Mouse (Mus musculus): ENCODE data around the gene Ncbp3.

Gene Ncbp3

DNA sequence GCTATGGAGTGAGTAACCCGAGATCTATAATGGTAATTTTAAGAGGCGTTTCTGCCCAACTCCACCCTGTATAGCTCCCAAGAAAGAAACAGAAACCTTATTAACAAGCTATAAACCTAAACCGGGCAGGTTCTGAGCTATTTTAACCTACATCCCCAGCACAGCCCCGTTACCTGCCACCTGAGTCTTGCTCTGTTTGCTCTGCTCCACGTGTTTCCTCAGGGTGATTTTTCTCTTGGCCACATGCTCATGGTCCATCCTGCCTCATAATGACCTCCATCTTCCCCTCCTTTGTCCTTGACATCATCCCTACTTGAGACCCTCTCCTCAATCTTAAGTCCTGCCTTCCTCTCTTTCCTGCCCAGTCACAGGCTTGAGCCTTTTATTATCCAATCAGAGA, 86.6 kb downstream of the Ncbp3 start:
- DNase-seq (ENCODE audit: inconsistent age in 2 of 2, low spot score in 1 of 2), result no peak

DNA sequence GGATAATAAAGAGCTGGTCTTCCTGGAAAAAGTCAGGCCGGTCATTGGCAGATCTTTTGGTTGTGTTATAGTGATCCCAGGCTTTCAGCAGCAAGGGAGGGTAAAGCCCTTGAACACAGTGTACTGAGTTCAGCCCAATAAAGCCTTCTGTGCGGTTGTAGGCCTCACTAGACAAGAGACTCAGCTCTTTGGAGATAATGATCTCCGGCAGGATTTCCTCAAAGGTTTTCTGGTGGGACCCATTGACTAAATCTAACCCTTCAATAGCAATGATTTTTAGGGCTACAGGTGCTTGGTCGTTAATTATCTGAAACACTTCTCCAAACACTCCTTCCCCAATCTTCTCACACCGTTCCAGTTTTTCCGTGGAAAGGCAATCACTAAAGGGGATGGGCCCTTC, 89.0 kb downstream of the Ncbp3 start:
- DNase-seq (ENCODE audit: inconsistent age in 2 of 2, low spot score in 1 of 2), result no peak

DNA sequence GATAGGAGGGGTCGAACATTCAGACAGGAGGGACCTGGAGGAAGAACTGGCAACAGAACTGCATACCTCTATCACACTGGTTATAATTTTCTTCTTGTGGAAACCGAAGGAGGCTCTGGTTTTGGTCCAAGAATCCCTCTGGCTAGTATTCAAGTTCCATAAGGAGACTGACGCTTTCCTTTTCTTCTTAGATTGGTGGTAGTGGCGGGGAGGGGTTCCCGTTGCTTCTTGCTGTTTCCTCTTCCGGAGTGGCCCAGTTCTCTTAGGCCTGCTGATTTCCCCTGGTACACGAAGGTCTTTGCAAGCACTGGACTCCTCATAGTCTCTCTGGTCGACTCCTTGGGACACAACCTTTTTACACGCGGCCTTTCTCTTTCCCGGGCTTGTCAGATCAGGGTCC, 89.5 kb downstream of the Ncbp3 start:
- peak in 1 of 2 experiments; percentile 27 for DNase-seq (ENCODE audit: inconsistent age in 2 of 2, low spot score in 1 of 2)

DNA sequence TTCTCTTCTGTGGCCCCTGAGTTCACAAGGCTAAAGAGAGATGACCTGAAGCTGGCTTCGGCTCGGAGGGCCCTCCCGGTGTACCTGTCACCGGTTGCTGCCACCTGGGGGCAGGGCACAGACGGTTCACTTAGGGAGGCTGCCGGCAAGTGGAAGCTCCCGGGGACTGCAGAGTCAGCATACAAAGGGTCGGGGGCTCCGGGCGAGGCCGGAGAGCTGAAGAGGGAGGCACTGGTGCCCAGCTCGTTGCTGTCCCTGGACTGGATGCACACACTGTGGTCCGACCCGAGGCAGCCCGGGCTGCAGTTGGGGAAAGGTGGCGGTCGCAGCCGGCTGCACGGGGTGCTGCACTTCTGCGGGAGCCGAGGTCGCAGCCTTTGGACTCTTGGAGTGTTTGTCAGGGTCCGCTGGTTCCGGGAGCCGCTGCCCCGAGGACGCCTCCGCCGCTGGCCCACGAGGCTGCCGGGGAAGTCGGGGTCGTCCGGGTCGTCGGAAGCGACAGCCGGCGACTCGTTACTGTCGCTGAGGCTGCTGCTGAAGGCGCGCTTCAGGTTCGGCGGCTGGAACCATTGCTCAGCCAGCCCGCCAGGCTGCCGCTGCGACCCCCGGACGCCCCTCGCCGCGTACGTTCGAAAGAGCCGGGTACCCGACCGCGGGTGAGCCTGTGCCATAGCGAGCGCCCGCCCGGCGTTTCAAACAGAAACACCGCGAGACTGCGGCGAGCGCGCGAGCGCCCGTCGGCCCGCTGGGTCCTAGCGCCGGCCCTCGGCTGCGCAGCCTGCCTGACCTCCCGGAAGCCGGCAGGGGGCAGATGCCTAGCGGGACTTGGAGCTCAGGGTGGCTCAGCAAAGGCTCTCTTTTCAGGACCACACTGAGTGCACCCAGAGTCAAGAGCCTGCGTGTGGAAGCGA, 90.3 kb downstream of the Ncbp3 start, which contains the start of gene Haspin:
TSS of gene Haspin (minus strand) at position 704 of the 911 bp plus-strand sequence.
- peak; percentile 90 to 96 for DNase-seq (ENCODE audit: inconsistent age in 2 of 2, low spot score in 1 of 2)
